Mouse (Mus musculus): ENCODE results near the gene Bicc1. TPM values are rescaled to one million over a fixed set of nuclear protein-coding genes. Genes with fewer than 3 reads are reported as not detected.

Bicc1 gene
- polyA plus RNA-seq, 1 experiment from 2014 or later = 8.5 TPM

DNA sequence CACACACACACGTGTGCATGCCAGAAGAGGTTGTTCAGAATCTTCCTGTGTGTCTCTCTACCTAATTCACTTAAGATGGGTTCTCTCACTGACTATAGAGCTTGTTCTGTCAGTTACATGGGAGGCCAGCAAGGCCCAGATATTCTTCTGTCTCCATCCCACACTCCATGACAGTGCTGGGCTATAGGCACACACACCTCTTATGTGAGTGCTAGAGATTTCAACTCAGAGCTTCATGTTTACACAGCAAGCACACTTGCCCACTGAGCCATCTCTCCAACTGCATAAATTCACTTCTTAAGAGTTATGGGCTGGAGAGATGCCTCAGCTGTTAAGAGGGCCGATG lies 20.7 kb downstream of the Bicc1 start:
- 72% methylated on average over 2 of the region's 2 CpGs for WGBS
- Histone ChIP-seq H3K36me3 (ENCODE audit: control insufficient read depth, insufficient read depth, low read length) (no peaks in the 10 kb centered on the region), H3K4me2 (ENCODE audit: low read depth) (no peak overlapping the region), H3K27ac (ENCODE audit: low read depth, low read length) (no peak overlapping the region), H3K4me1 (ENCODE audit: control insufficient read depth, insufficient read depth, low read length) (peaks cover 4% of the 10 kb centered on the region; the same call in 1 of the 2 replicates), H3K9ac (ENCODE audit: low read length) (no peak overlapping the region), H3K27me3 (ENCODE audit: control insufficient read depth, insufficient read depth, low read length) (no peaks in the 10 kb centered on the region), H3K9me3 (ENCODE audit: control insufficient read depth, low read length) (no peaks in the 10 kb centered on the region), H3K4me3 (ENCODE audit: low read depth, low read length) (no peak overlapping the region)
- no peak for ATAC-seq (ENCODE audit: insufficient read depth, low FRiP score, low TSS enrichment)
- no peak for DNase-seq (ENCODE audit: low spot score)

GRCm38 (mm10) chr10:71138132-71138851 lies 21.2 kb downstream of the Bicc1 start:
- peaks cover 4% of the 10 kb centered on the region; the same call in 1 of the 2 replicates for H3K4me1 ChIP-seq (ENCODE audit: control insufficient read depth, insufficient read depth, low read length)
- H3K27ac ChIP-seq (ENCODE audit: low read depth, low read length) = no peak overlapping the region
- no peak overlapping the region for H3K4me3 ChIP-seq (ENCODE audit: low read depth, low read length)
- ATAC-seq (ENCODE audit: insufficient read depth, low FRiP score, low TSS enrichment) = no peak
- H3K4me2 ChIP-seq (ENCODE audit: low read depth) = no peak overlapping the region
- no peaks in the 10 kb centered on the region for H3K36me3 ChIP-seq (ENCODE audit: control insufficient read depth, insufficient read depth, low read length)
- H3K9ac ChIP-seq (ENCODE audit: low read length) = no peak overlapping the region
- DNase-seq (ENCODE audit: low spot score) = no peak
- no peaks in the 10 kb centered on the region for H3K9me3 ChIP-seq (ENCODE audit: control insufficient read depth, low read length)
- no peaks in the 10 kb centered on the region for H3K27me3 ChIP-seq (ENCODE audit: control insufficient read depth, insufficient read depth, low read length)
- WGBS = 67% methylated on average over 14 of the region's 14 CpGs

DNA sequence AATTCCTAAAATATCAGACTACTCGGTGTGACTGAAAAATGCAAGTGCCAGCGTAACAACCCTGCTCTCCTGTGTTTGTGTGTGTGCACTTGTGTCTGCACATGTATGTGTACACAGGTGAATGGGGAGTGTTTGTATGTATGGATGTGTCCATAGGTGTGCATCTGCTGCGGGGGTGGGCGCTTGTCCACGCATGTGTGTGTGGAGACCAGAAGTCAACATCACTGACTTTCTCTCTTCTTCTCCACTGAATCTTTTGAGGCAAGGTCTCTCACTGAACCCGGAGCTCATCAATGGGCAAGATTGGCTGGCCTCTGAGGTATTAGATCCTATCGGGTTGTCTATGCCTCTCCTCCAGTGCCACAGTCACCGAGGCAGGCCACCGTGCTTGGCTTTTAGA lies 21.9 kb downstream of the Bicc1 start:
- H3K27me3 ChIP-seq (ENCODE audit: control insufficient read depth, insufficient read depth, low read length) = no peaks in the 10 kb centered on the region

DNA sequence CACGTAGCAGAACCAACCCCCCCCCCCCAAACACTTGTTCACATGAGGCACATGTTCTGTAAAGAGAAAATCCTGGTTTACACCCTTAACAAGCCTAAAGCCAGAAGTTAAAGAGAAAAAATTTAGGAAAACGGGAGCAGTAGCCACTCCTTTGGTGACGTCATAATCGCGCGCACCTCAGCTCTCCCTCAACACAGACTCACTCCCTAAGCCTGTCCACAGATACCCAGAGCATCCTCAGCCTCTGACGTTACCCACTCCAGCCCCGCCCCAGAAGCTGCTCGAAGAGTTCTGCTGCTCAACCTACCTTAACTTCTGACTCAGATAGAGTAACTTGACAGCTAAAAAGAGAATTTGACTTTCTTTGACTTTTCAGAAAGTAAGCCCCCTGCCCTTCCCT lies 28.2 kb downstream of the Bicc1 start:
- DNase-seq (ENCODE audit: low spot score) (no peak), ATAC-seq (ENCODE audit: insufficient read depth, low FRiP score, low TSS enrichment) (no peak)
- Histone ChIP-seq H3K36me3 (ENCODE audit: control insufficient read depth, insufficient read depth, low read length) (no peaks in the 10 kb centered on the region), H3K27ac (ENCODE audit: low read depth, low read length) (no peak overlapping the region), H3K4me2 (ENCODE audit: low read depth) (no peak overlapping the region), H3K27me3 (ENCODE audit: control insufficient read depth, insufficient read depth, low read length) (no peaks in the 10 kb centered on the region), H3K4me3 (ENCODE audit: low read depth, low read length) (no peak overlapping the region), H3K9me3 (ENCODE audit: control insufficient read depth, low read length) (no peaks in the 10 kb centered on the region), H3K9ac (ENCODE audit: low read length) (no peak overlapping the region), H3K4me1 (ENCODE audit: control insufficient read depth, insufficient read depth, low read length) (no peaks in the 10 kb centered on the region)
- 68% methylated on average over 9 of the region's 9 CpGs for WGBS

More for the DNA sequence above, 21.9 kb downstream of the Bicc1 start:
- Histone ChIP-seq H3K9me3 (ENCODE audit: control insufficient read depth, low read length) (no peaks in the 10 kb centered on the region), H3K4me3 (ENCODE audit: low read depth, low read length) (no peak overlapping the region), H3K4me2 (ENCODE audit: low read depth) (no peak overlapping the region), H3K9ac (ENCODE audit: low read length) (no peak overlapping the region), H3K4me1 (ENCODE audit: control insufficient read depth, insufficient read depth, low read length) (peaks cover 4% of the 10 kb centered on the region; the same call in 1 of the 2 replicates), H3K27ac (ENCODE audit: low read depth, low read length) (no peak overlapping the region), H3K36me3 (ENCODE audit: control insufficient read depth, insufficient read depth, low read length) (no peaks in the 10 kb centered on the region)
- WGBS = 94% methylated on average over 9 of the region's 9 CpGs
- no peak for DNase-seq (ENCODE audit: low spot score)
- ATAC-seq (ENCODE audit: insufficient read depth, low FRiP score, low TSS enrichment) = no peak

GRCm38 (mm10) chr10:71130261-71130660 lies 29.2 kb downstream of the Bicc1 start:
- no peak overlapping the region for H3K27ac ChIP-seq (ENCODE audit: low read depth, low read length)

GRCm38 (mm10) chr10:71127951-71128331 lies 31.6 kb downstream of the Bicc1 start:
- no peak overlapping the region for H3K4me3 ChIP-seq (ENCODE audit: low read depth, low read length)
- no peaks in the 10 kb centered on the region for H3K27me3 ChIP-seq (ENCODE audit: control insufficient read depth, insufficient read depth, low read length)
- no peak overlapping the region for H3K27ac ChIP-seq (ENCODE audit: low read depth, low read length)
- no peak overlapping the region for H3K9ac ChIP-seq (ENCODE audit: low read length)
- H3K4me2 ChIP-seq (ENCODE audit: low read depth) = no peak overlapping the region
- H3K9me3 ChIP-seq (ENCODE audit: control insufficient read depth, low read length) = no peaks in the 10 kb centered on the region
- DNase-seq (ENCODE audit: low spot score) = no peak
- no peaks in the 10 kb centered on the region for H3K4me1 ChIP-seq (ENCODE audit: control insufficient read depth, insufficient read depth, low read length)
- WGBS = 44% methylated on average over 8 of the region's 8 CpGs
- ATAC-seq (ENCODE audit: insufficient read depth, low FRiP score, low TSS enrichment) = no peak
- no peaks in the 10 kb centered on the region for H3K36me3 ChIP-seq (ENCODE audit: control insufficient read depth, insufficient read depth, low read length)

More at GRCm38 (mm10) chr10:71130261-71130660, 29.2 kb downstream of the Bicc1 start:
- no peaks in the 10 kb centered on the region for H3K27me3 ChIP-seq (ENCODE audit: control insufficient read depth, insufficient read depth, low read length)
- no peak for ATAC-seq (ENCODE audit: insufficient read depth, low FRiP score, low TSS enrichment)
- no peak overlapping the region for H3K9ac ChIP-seq (ENCODE audit: low read length)
- no peak overlapping the region for H3K4me3 ChIP-seq (ENCODE audit: low read depth, low read length)
- H3K9me3 ChIP-seq (ENCODE audit: control insufficient read depth, low read length) = no peaks in the 10 kb centered on the region
- H3K4me2 ChIP-seq (ENCODE audit: low read depth) = no peak overlapping the region
- 61% methylated on average over 9 of the region's 9 CpGs for WGBS
- H3K36me3 ChIP-seq (ENCODE audit: control insufficient read depth, insufficient read depth, low read length) = no peaks in the 10 kb centered on the region
- no peak for DNase-seq (ENCODE audit: low spot score)
- no peaks in the 10 kb centered on the region for H3K4me1 ChIP-seq (ENCODE audit: control insufficient read depth, insufficient read depth, low read length)

DNA sequence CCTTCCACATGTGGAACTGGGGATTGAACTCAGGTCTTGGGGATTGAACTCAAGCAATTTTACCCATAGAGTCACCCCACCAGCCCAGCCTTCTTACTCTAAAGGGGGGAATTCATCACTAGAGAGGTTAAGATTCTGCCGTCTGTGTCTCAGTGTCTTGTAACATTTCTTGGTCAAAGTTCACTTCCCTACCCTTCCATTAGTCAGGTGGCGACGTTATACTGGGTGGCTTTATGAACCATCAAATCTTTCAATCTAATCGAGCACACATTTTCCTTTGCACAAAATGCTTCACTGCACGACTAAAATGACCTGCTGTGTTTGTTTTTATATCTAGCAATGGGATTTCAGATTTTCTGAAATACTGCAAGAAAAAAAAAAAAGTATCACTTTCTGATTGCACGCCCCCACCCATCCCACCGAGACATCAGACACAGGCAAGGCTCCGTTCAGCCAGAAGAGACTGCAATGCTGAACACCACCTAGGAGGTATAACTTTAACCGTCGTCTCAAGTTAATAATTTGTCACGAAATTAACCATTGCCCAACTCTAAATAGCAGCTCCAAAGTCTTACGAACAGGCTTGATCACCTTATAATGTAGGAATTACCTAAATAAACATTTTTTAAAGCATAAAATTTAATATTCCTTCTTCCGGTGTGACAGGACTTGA lies 32.1 kb downstream of the Bicc1 start:
- H3K9me3 ChIP-seq (ENCODE audit: control insufficient read depth, low read length) = no peaks in the 10 kb centered on the region
- no peak for ATAC-seq (ENCODE audit: insufficient read depth, low FRiP score, low TSS enrichment)
- no peak overlapping the region for H3K4me3 ChIP-seq (ENCODE audit: low read depth, low read length)
- no peak for DNase-seq (ENCODE audit: low spot score)
- 64% methylated on average over 13 of the region's 13 CpGs for WGBS
- no peaks in the 10 kb centered on the region for H3K4me1 ChIP-seq (ENCODE audit: control insufficient read depth, insufficient read depth, low read length)
- no peak overlapping the region for H3K9ac ChIP-seq (ENCODE audit: low read length)
- H3K27ac ChIP-seq (ENCODE audit: low read depth, low read length) = no peak overlapping the region
- H3K36me3 ChIP-seq (ENCODE audit: control insufficient read depth, insufficient read depth, low read length) = no peaks in the 10 kb centered on the region
- H3K27me3 ChIP-seq (ENCODE audit: control insufficient read depth, insufficient read depth, low read length) = no peaks in the 10 kb centered on the region
- H3K4me2 ChIP-seq (ENCODE audit: low read depth) = no peak overlapping the region

DNA sequence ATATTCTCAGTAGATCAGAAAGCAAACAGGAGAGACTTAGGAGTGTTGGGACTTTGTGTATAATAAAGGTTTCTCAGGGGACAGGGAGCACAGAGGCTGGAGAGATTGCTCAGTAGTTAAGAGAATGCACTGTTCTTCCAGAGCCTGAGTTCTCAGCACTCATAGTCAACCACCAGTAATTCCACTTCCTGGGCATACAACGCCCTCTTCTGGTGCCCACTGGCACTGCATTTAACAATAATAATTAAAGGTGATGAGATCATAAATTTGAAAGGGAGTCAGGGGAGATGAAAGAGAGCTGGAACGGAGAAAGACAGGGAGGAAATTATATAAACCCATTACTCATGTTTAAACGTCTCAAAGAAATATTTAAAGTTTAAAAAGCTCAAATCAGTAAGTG lies 35.5 kb downstream of the Bicc1 start:
- H3K27me3 ChIP-seq (ENCODE audit: control insufficient read depth, insufficient read depth, low read length) = no peaks in the 10 kb centered on the region
- no peak for DNase-seq (ENCODE audit: low spot score)
- no peak overlapping the region for H3K4me2 ChIP-seq (ENCODE audit: low read depth)
- H3K9me3 ChIP-seq (ENCODE audit: control insufficient read depth, low read length) = no peaks in the 10 kb centered on the region
- H3K4me1 ChIP-seq (ENCODE audit: control insufficient read depth, insufficient read depth, low read length) = no peaks in the 10 kb centered on the region
- no peak for ATAC-seq (ENCODE audit: insufficient read depth, low FRiP score, low TSS enrichment)
- H3K4me3 ChIP-seq (ENCODE audit: low read depth, low read length) = no peak overlapping the region
- H3K9ac ChIP-seq (ENCODE audit: low read length) = no peak overlapping the region
- H3K27ac ChIP-seq (ENCODE audit: low read depth, low read length) = no peak overlapping the region
- 68% methylated on average over 3 of the region's 3 CpGs for WGBS
- no peaks in the 10 kb centered on the region for H3K36me3 ChIP-seq (ENCODE audit: control insufficient read depth, insufficient read depth, low read length)

DNA sequence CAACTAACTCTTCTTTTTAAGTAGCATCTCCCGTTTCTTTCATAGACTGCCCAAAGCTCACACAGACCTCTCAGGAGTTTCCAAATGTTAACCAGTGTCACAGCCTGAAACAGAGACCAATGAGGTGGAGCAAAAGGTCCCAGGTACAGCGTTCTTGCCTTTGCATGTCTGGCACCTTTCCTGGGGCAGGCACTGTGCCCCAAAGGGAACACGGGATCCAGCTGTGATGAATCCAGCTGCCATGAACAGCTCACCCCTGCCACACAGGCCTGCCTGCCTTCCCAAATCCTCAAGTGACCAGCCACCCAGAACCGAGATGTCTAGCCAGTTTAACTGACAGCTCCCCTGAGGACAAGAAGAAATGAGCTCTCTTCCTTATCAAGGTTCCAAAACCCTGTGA lies 36.1 kb downstream of the Bicc1 start:
- Histone ChIP-seq H3K27ac (ENCODE audit: low read depth, low read length) (no peak overlapping the region), H3K4me1 (ENCODE audit: control insufficient read depth, insufficient read depth, low read length) (no peaks in the 10 kb centered on the region), H3K27me3 (ENCODE audit: control insufficient read depth, insufficient read depth, low read length) (no peaks in the 10 kb centered on the region), H3K9ac (ENCODE audit: low read length) (no peak overlapping the region), H3K4me2 (ENCODE audit: low read depth) (no peak overlapping the region), H3K9me3 (ENCODE audit: control insufficient read depth, low read length) (no peaks in the 10 kb centered on the region), H3K36me3 (ENCODE audit: control insufficient read depth, insufficient read depth, low read length) (no peaks in the 10 kb centered on the region), H3K4me3 (ENCODE audit: low read depth, low read length) (no peak overlapping the region)
- WGBS = 76% methylated on average over 4 of the region's 4 CpGs
- DNase-seq (ENCODE audit: low spot score) (no peak), ATAC-seq (ENCODE audit: insufficient read depth, low FRiP score, low TSS enrichment) (no peak)
